Mouse (Mus musculus): ENCODE measurements around the gene Hoxa4. TPM values are rescaled to one million over a fixed set of nuclear protein-coding genes. Genes with fewer than 3 reads are reported as not detected.
A peak's percentile ranks its signal among the peaks of the same experiment; 100 is the strongest.

Gene Hoxa4
- polyA plus RNA-seq, 1 experiment from 2014 or later: 7.1 TPM

DNA sequence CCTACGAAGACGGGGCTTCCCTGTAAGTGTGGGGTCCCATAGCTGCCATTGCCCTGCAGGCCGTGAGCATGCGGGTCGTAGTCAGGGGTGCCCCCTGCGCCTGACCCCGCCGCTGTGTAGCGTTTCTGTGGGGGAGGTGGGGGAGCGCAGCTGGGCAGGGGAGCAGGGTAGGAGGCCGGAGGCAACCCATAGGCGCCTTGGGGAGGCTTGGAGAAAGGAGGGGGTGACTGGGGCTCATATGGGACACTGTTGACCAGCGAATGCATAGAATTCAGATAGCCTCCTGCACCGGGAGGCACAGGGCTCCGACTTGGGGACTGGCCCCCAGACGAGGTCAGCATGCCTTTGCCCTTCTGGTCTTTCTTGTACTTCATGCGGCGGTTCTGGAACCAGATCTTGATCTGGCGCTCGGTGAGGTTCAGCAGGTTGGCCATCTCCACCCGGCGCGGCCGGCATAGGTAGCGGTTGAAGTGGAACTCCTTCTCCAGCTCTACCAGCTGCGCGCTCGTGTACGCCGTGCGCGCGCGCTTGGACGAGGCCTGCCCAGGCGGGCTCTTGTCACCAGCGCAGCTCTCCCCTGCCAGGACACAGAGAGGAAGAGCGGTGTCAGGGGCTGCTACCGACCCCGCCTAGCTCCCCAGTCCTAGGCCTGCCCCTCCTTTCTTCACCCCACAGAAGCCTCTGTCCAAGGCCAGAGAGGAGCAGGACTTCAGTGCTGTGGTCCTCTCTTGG is 21.2 kb downstream of the Hoxa4 start:
- ATAC-seq (ENCODE audit: low FRiP score, low read depth): no peak
- H3K4me1 ChIP-seq: peaks cover 83% of the 10 kb centered on the region
- H3K9me3 ChIP-seq: no peaks in the 10 kb centered on the region
- H3K9ac ChIP-seq: peak overlapping the region; percentile 99
- 2% methylated on average over 40 of the region's 40 CpGs for WGBS
- H3K4me2 ChIP-seq (replicated peaks): peak overlapping the region; percentile 99
- H3K4me3 ChIP-seq: peak overlapping the region; percentile 31
- H3K27me3 ChIP-seq (replicated peaks): no peaks in the 10 kb centered on the region
- H3K27ac ChIP-seq: peak overlapping the region; percentile 96
- H3K36me3 ChIP-seq: peaks cover 21% of the 10 kb centered on the region

DNA sequence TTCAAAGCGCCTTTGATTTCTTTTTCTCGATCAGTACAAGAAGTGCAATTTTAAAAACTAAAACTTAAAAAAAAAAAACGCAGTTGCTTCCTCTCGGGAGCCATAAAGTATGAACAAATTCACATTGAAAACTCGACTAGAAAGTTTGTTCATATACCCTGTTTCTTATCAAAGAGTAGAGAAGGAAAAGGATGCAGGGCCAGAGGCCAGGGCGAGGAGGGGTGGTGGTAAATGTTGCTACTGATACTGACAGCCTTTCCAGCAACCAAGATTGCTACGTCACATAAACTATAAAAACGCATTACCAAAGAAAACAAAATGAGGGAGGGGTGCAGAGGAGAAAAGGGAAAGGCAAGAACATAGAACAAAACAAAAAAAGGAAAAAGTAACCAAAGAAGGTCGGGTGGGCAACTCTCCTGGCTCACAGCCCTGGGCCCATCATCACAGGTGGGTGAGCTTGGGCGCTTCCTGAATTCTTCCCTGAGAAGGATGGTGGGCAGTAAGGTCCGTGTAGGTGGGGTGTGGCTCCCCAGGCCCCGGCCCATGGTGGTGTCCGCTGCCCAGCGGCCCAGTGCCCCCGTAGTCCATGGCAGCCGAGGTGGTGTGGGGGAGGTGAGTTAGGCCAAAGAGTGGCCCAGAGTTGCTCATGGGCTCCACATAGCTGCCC is 21.9 kb downstream of the Hoxa4 start:
- peak overlapping the region; percentile 99 for H3K4me2 ChIP-seq (replicated peaks)
- H3K27ac ChIP-seq: peak overlapping the region; percentile 96
- no peak for ATAC-seq (ENCODE audit: low FRiP score, low read depth)

DNA sequence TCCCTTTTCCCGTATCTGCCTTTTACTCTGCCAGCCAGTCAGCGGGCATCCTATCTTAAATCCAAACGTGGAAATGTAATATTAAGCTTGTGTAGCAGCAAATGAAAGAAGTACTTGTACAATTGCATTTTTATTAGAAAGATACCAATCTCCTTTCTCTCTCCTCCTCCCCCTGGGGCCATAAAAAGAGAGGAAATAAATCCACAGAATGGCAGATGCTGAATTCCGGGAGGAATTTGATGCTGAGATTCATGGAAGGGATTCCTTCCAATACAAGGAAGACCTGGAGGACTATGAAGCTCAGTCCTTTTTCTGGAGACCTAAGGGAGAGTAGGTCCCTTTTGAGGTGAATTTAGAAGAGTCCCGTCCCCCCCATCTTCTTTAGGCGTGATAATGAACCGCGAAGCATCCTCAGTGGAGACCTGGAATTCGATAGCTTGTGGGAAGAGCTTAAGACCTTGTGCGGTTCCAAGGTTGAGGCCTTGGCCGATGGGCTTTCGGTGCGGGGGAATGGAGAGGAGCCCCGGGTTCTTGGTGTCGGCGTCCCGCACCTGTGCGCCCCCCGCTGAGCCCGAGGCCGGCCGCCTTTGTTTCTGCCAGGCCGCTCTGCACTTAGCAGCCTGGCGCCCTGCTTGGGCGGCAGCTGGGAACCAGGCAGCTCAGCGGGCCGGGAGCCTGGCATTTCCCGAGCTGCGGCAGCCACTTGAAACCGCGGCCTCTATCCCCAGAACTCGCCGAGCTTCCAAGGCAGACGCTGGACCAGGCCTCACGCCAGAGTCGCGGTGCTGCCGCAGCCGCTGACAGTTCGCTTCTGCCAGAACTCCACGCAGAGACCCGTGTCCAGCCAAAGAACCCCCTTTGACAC is 23.1 kb downstream of the Hoxa4 start:
- peak overlapping the region; percentile 45 for H3K4me3 ChIP-seq
- peak overlapping the region; percentile 99 for H3K4me2 ChIP-seq (replicated peaks)
- peaks cover 21% of the 10 kb centered on the region for H3K36me3 ChIP-seq
- H3K9ac ChIP-seq: peak overlapping the region; percentile 99
- no peaks in the 10 kb centered on the region for H3K27me3 ChIP-seq (replicated peaks)
- no peaks in the 10 kb centered on the region for H3K9me3 ChIP-seq
- peaks cover 85% of the 10 kb centered on the region for H3K4me1 ChIP-seq
- WGBS: under 1% methylated on average over 42 of the region's 42 CpGs
- H3K27ac ChIP-seq: peak overlapping the region; percentile 100
- ATAC-seq (ENCODE audit: low FRiP score, low read depth): no peak

More for the DNA sequence above, 21.9 kb downstream of the Hoxa4 start:
- peak overlapping the region; percentile 99 for H3K9ac ChIP-seq
- H3K27me3 ChIP-seq (replicated peaks): no peaks in the 10 kb centered on the region
- peak overlapping the region; percentile 31 for H3K4me3 ChIP-seq
- no peaks in the 10 kb centered on the region for H3K9me3 ChIP-seq
- WGBS: 8% methylated on average over 16 of the region's 16 CpGs
- peaks cover 82% of the 10 kb centered on the region for H3K4me1 ChIP-seq
- peaks cover 21% of the 10 kb centered on the region for H3K36me3 ChIP-seq

DNA sequence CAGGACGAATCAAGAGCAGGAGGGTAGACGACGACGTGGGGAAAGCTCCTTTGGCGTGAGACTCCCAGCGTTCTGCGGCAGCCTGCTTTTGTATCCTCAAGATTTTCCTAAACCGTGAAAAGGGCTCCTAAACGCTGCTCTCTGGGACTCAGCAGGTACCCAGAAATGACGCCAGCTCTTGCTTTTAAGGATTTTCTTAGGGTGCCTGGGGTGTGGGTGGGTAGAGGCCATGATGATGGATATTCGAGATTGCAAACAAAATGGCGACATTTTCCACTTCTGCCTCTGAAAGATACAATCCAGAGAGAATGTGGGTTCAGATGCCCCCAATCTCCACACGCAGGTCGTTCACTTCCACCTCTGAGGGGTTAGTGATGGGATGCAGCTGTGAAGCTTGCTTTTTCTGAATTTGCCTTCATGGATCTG is 23.8 kb downstream of the Hoxa4 start:
- peak overlapping the region; percentile 99 for H3K9ac ChIP-seq
- WGBS: 3% methylated on average over 14 of the region's 14 CpGs
- peak overlapping the region; percentile 100 for H3K27ac ChIP-seq
- H3K4me1 ChIP-seq: peaks cover 80% of the 10 kb centered on the region
- no peaks in the 10 kb centered on the region for H3K27me3 ChIP-seq (replicated peaks)
- H3K4me2 ChIP-seq (replicated peaks): peak overlapping the region; percentile 99
- H3K9me3 ChIP-seq: no peaks in the 10 kb centered on the region
- H3K4me3 ChIP-seq: peak overlapping the region; percentile 45
- ATAC-seq (ENCODE audit: low FRiP score, low read depth): no peak
- H3K36me3 ChIP-seq: peaks cover 23% of the 10 kb centered on the region

DNA sequence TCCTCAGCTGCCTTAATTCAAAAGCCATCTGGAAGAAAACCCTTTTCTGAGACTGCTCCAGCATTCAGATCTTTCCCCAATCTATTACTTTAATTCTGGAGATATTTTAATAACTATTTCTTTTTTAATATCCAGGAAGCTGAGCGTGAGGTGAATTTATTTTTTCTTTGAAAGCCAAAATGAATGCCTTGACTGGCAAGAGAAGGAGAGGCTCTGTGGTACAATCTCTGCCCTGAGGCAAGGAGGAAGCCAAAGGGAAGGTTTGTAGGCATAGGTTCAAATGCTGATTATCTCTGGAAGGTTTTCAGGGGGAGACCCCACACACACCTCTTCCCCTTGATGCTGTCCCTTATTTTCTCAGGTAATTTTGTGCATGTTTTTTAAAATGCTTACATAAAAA is 24.4 kb downstream of the Hoxa4 start:
- H3K4me3 ChIP-seq: peak overlapping the region; percentile 45
- peak overlapping the region; percentile 99 for H3K4me2 ChIP-seq (replicated peaks)
- peaks cover 22% of the 10 kb centered on the region for H3K36me3 ChIP-seq
- peak overlapping the region; percentile 100 for H3K27ac ChIP-seq
- peak overlapping the region; percentile 99 for H3K9ac ChIP-seq
- H3K9me3 ChIP-seq: no peaks in the 10 kb centered on the region
- no peak for ATAC-seq (ENCODE audit: low FRiP score, low read depth)
- H3K27me3 ChIP-seq (replicated peaks): no peaks in the 10 kb centered on the region
- H3K4me1 ChIP-seq: peaks cover 77% of the 10 kb centered on the region
- WGBS: 16% methylated on average over 1 of the region's 1 CpGs

DNA sequence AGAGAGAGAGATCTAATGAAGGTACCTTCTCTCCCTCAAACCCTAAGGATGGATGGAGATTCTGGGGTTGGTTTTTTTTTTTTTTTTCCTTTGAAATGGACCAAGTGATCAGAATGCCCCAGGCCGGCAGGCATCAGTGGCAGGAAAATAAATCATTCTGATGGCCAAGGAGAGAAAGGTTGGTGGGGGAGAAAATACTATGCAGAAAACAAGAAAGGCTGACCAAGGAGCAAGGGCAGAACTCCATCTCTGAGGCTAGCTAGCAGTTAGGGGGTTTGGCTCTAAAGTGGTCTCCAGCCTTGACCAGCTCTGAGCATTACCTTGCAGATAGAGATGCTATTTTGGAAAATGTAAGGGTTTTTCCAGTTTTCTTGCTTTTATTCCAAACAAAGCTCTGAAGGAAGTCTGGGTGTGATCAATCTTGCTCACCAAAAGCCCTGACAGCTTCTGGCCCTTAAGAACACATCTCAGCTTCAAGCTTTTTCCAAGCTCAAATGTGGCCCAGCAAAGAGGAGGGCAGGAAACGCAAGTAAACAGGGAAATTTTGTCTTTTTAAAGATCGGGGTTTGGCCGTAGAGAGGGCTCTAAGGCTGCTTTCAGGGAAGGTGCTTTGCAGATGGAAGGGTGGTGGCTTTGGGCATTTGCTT is 25.0 kb downstream of the Hoxa4 start:
- no peaks in the 10 kb centered on the region for H3K27me3 ChIP-seq (replicated peaks)
- peak overlapping the region; percentile 74 for H3K4me3 ChIP-seq
- H3K9ac ChIP-seq: peak overlapping the region; percentile 99

DNA sequence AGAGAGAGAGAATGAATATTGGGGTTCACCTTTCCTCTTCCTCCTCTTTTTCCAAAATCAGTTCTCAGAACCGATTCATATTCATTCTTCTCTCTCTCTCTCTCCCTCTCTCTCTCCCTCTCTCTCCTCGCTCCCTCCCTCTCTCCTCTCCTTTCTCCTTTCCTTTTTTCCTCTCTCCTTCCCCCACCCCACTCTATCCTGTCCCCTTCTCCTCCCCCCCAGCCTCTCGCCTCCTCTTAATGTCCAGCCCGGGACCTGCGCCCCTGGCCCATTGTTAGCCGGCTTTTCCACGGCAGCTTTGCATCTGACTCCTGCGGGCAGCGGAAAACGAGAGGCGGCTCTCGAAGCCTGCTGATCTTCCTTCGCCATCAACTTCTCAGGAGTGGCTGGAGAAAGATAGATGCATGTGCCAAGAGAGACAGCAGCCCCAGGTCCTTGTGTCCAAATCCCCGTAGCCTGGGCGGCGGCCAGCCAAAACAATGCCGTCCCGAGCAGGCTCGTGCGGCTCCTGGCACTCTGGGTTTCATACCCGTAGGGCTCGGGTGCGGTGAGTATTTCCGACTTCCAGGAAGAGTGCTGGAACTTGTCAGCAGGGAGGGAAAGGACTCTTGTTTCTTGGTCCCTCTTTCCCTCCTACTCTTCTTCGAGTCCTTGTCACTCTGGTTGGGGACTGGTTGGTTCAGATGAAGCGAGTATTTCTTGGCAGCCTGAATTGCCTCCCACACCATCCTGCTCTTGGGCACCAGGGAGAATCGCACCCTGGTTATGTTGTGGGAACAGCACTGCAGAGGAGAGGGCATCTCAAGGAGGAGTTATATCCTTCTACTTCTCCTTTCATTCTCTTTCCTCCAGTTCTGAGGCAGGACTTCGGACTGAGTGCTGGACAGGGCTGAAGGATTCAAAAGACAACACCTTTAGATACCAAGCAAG is 25.8 kb downstream of the Hoxa4 start:
- H3K9me3 ChIP-seq: no peaks in the 10 kb centered on the region
- WGBS: under 1% methylated on average over 28 of the region's 28 CpGs
- H3K27ac ChIP-seq: peak overlapping the region; percentile 100
- H3K4me2 ChIP-seq (replicated peaks): peak overlapping the region; percentile 99
- peaks cover 63% of the 10 kb centered on the region for H3K4me1 ChIP-seq
- H3K27me3 ChIP-seq (replicated peaks): no peaks in the 10 kb centered on the region
- H3K4me3 ChIP-seq: peak overlapping the region; percentile 74
- H3K9ac ChIP-seq: peak overlapping the region; percentile 99
- peaks cover 17% of the 10 kb centered on the region for H3K36me3 ChIP-seq
- no peak for ATAC-seq (ENCODE audit: low FRiP score, low read depth)

More for the DNA sequence above, 25.0 kb downstream of the Hoxa4 start:
- Histone ChIP-seq H3K36me3 (peaks cover 17% of the 10 kb centered on the region), H3K4me2 (replicated peaks) (peak overlapping the region; percentile 99), H3K4me1 (peaks cover 70% of the 10 kb centered on the region), H3K27ac (peak overlapping the region; percentile 100), H3K9me3 (no peaks in the 10 kb centered on the region)
- no peak for ATAC-seq (ENCODE audit: low FRiP score, low read depth)
- 3% methylated on average over 4 of the region's 4 CpGs for WGBS

DNA sequence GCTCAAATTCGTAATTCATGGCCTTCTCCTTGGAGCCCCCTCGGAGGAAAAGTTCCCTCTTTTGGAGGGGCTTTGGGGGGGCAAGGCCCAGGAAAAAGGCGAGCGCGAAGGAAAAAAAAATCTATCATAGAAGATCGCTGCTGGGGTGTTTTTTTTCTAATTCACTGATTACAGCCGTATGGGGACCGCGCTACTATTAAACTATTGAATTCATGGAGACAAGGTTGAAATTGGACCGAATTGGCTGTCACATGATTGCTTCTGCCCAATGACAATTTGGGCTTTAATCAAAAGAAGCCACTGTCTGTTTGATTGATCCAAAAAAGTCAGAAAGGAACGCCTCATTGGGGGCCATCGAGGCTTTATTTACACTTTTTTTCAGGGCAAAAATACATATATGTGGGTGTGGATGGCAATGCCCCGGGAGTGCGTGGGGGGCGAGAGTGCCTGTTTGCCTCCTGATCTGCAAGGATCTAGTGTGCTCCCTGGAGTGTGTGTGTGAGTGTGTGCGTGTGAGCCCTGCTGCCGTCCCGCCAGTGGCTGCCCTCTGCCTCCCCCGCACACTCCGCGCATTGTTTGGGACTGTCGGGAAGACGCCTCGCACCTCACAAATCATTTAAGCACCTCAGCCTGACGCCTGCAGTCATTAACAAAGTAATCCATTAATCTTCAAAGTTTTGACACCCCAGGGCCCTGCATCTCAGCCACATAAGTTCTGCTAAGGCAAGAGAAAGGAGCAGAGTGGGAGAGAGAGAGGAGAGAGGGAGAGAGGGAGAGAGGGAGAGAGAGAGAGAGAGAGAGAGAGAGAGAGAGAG is 26.7 kb downstream of the Hoxa4 start, which contains the start of gene Hoxa2:
Hoxa2 (minus strand) TSS at position 206 of the 815 bp plus-strand sequence.
- Histone ChIP-seq H3K4me2 (replicated peaks) (peak within 1 kb of the TSS; percentile 99), H3K27ac (peak within 1 kb of the TSS; percentile 100), H3K9ac (peak within 1 kb of the TSS; percentile 99), H3K4me3 (peak within 1 kb of the TSS; percentile 74), H3K36me3 (peaks cover 9% of the 10 kb centered on the region), H3K4me1 (peaks cover 63% of the 10 kb centered on the region), H3K9me3 (no peaks in the 10 kb centered on the region), H3K27me3 (replicated peaks) (no peaks in the 10 kb centered on the region)
- peak; percentile 67 for ATAC-seq (ENCODE audit: low FRiP score, low read depth)
- WGBS: under 1% methylated on average over 25 of the region's 25 CpGs

DNA sequence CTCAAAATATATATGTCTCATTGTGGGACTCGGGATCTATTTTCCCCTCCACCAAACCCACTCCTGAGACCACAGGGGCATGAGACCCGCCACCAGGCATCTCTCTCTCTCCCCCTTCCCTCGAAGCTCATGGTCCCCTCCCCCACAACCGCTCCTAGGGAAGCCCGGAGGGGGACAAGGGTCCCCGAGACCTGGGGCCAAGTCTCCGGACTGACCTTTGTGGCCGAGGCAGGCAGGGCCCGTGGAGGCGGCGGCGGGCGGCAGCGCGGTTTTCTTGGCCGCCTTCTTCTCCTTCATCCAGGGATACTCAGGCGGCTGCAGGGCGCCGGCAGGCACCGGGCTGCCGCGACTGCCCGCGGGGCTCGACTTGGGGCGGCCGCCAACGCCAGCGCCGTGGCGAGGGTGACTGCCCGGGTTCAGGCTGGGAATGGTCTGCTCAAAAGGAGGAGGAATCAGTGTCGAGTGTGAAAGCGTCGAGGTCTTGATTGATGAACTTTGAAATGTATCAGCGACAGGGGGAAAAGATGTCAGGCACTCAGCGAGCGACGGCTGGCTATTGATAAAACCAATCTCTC is 27.4 kb downstream of the Hoxa4 start:
- Histone ChIP-seq H3K9ac (peak overlapping the region; percentile 99), H3K36me3 (peaks cover 6% of the 10 kb centered on the region; the same call in 1 of the 2 replicates), H3K27ac (peak overlapping the region; percentile 100), H3K27me3 (replicated peaks) (no peaks in the 10 kb centered on the region), H3K9me3 (no peaks in the 10 kb centered on the region), H3K4me3 (peak overlapping the region; percentile 74), H3K4me2 (replicated peaks) (peak overlapping the region; percentile 99), H3K4me1 (peaks cover 64% of the 10 kb centered on the region)
- WGBS: under 1% methylated on average over 39 of the region's 39 CpGs
- peak; percentile 10; the same call in 1 of the 2 replicates for ATAC-seq (ENCODE audit: low FRiP score, low read depth)
